Mouse (Mus musculus): ENCODE results near the gene Cep97. TPM values are rescaled to one million over a fixed set of nuclear protein-coding genes. Genes with fewer than 3 reads are reported as not detected.
"Not testable (repeated sequence)": the region's sequence is repeated elsewhere in the genome, so short reads cannot be mapped to it uniquely, and the experiment has no call there.

Gene Cep97
- polyA plus RNA-seq, 1 experiment from 2014 or later, result 19.6 TPM

DNA sequence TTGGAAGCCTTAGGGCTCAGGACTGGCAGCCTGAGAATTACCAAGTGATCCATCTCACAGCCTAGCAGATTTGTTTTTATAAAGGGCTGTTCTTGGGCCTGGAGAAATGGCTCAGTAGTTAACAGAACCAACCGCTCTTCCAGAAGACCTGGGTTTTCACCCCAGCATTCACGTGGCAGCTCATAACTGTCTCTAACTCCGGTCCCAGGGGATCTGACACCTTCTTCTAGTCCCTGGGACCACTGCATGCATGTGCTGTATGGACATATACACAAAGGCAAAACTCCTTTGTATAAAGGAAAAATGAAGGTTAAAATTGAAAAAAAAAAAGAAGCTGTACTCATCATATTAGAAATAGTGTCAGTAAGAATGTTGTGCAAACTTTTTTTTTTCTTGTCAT, 15.8 kb upstream of the Cep97 start:
- 68% methylated on average over 3 of the region's 3 CpGs for WGBS
- Histone ChIP-seq H3K36me3 (ENCODE audit: control insufficient read depth, insufficient read depth, low read length) (no peaks in the 10 kb centered on the region), H3K9ac (ENCODE audit: low read length) (no peak overlapping the region), H3K4me2 (ENCODE audit: low read depth) (no peak overlapping the region), H3K4me1 (ENCODE audit: control insufficient read depth, insufficient read depth, low read length) (no peaks in the 10 kb centered on the region), H3K4me3 (ENCODE audit: low read depth, low read length) (no peak overlapping the region), H3K27me3 (ENCODE audit: control insufficient read depth, insufficient read depth, low read length) (no peaks in the 10 kb centered on the region), H3K9me3 (ENCODE audit: control insufficient read depth, low read length) (no peaks in the 10 kb centered on the region), H3K27ac (ENCODE audit: low read depth, low read length) (no peak overlapping the region)
- ATAC-seq (ENCODE audit: insufficient read depth, low FRiP score, low TSS enrichment) (no peak), DNase-seq (ENCODE audit: low spot score) (no peak)

- H3K9ac ChIP-seq (ENCODE audit: low read length), result no peak overlapping the region
- no peaks in the 10 kb centered on the region for H3K36me3 ChIP-seq (ENCODE audit: control insufficient read depth, insufficient read depth, low read length)
- no peaks in the 10 kb centered on the region for H3K4me1 ChIP-seq (ENCODE audit: control insufficient read depth, insufficient read depth, low read length)
- WGBS, result 81% methylated on average over 7 of the region's 7 CpGs
- H3K27ac ChIP-seq (ENCODE audit: low read depth, low read length), result no peak overlapping the region
- H3K9me3 ChIP-seq (ENCODE audit: control insufficient read depth, low read length), result no peaks in the 10 kb centered on the region
- ATAC-seq (ENCODE audit: insufficient read depth, low FRiP score, low TSS enrichment) (no peak), DNase-seq (ENCODE audit: low spot score) (no peak)
- H3K27me3 ChIP-seq (ENCODE audit: control insufficient read depth, insufficient read depth, low read length), result no peaks in the 10 kb centered on the region
- no peak overlapping the region for H3K4me2 ChIP-seq (ENCODE audit: low read depth)
- no peak overlapping the region for H3K4me3 ChIP-seq (ENCODE audit: low read depth, low read length)
These were observed 14.3 kb upstream of the Cep97 start for GRCm38 (mm10) chr16:55948963-55949362.

- H3K4me3 ChIP-seq (ENCODE audit: low read depth, low read length); H3K9me3 ChIP-seq (ENCODE audit: control insufficient read depth, low read length); H3K27ac ChIP-seq (ENCODE audit: low read depth, low read length); H3K27me3 ChIP-seq (ENCODE audit: control insufficient read depth, insufficient read depth, low read length); H3K4me1 ChIP-seq (ENCODE audit: control insufficient read depth, insufficient read depth, low read length); H3K4me2 ChIP-seq (ENCODE audit: low read depth); H3K9ac ChIP-seq (ENCODE audit: low read length); H3K36me3 ChIP-seq (ENCODE audit: control insufficient read depth, insufficient read depth, low read length); ATAC-seq (ENCODE audit: insufficient read depth, low FRiP score, low TSS enrichment); DNase-seq (ENCODE audit: low spot score): not testable (repeated sequence)
- 85% methylated on average over 2 of the region's 2 CpGs for WGBS
These were observed 13.3 kb upstream of the Cep97 start for GRCm38 (mm10) chr16:55947876-55948410.

DNA sequence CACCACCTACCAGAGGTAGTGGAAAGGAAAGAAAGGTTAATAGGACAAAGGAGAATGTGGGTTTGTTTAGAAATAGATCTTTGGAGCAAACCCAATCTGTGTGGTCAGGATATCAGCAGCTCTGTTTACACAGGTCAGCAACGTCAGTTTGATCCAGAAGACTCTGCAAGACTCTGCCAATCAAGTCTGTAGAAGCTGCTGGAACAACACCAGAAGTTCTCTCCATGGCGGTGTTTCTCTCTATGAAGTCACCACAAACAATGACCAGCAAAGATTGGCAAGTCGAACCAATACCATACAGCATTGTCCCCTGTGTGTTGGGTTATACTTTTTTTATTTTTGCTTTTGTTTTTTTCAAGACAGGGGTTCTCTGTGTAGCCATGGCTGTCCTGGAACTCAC, 12.6 kb upstream of the Cep97 start:
- DNase-seq (ENCODE audit: low spot score), result no peak

DNA sequence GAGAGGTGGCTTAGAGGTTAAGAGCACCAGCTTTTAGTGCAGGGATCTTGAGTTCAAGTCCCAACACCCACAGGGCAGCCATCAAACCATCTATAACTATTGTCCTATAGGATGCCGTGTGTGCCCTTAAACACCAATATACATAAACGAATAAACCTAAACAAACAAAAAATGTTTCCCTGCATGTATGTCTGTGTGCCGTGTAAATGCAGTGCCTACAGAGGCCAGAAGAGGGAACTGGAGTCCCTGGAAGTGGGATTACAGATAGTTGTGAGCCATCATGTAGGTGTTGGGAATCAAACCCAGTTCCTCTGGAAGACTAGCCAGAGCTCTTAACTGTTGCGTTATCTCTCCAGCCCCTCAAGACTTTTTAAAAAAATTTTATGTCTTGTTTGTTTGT, 6.1 kb upstream of the Cep97 start:
- Histone ChIP-seq H3K27me3 (ENCODE audit: control insufficient read depth, insufficient read depth, low read length) (no peaks in the 10 kb centered on the region), H3K36me3 (ENCODE audit: control insufficient read depth, insufficient read depth, low read length) (no peaks in the 10 kb centered on the region), H3K27ac (ENCODE audit: low read depth, low read length) (no peak overlapping the region), H3K9ac (ENCODE audit: low read length) (no peak overlapping the region), H3K4me3 (ENCODE audit: low read depth, low read length) (no peak overlapping the region), H3K9me3 (ENCODE audit: control insufficient read depth, low read length) (no peaks in the 10 kb centered on the region), H3K4me1 (ENCODE audit: control insufficient read depth, insufficient read depth, low read length) (no peaks in the 10 kb centered on the region), H3K4me2 (ENCODE audit: low read depth) (no peak overlapping the region)
- ATAC-seq (ENCODE audit: insufficient read depth, low FRiP score, low TSS enrichment) (no peak), DNase-seq (ENCODE audit: low spot score) (no peak)
- WGBS, result 92% methylated on average over 4 of the region's 4 CpGs

More for the DNA sequence above, 12.6 kb upstream of the Cep97 start:
- Histone ChIP-seq H3K36me3 (ENCODE audit: control insufficient read depth, insufficient read depth, low read length) (no peaks in the 10 kb centered on the region), H3K27ac (ENCODE audit: low read depth, low read length) (no peak overlapping the region), H3K27me3 (ENCODE audit: control insufficient read depth, insufficient read depth, low read length) (no peaks in the 10 kb centered on the region), H3K4me3 (ENCODE audit: low read depth, low read length) (no peak overlapping the region), H3K9ac (ENCODE audit: low read length) (no peak overlapping the region), H3K9me3 (ENCODE audit: control insufficient read depth, low read length) (no peaks in the 10 kb centered on the region), H3K4me1 (ENCODE audit: control insufficient read depth, insufficient read depth, low read length) (no peaks in the 10 kb centered on the region), H3K4me2 (ENCODE audit: low read depth) (no peak overlapping the region)
- WGBS, result 87% methylated on average over 3 of the region's 3 CpGs
- no peak for ATAC-seq (ENCODE audit: insufficient read depth, low FRiP score, low TSS enrichment)

DNA sequence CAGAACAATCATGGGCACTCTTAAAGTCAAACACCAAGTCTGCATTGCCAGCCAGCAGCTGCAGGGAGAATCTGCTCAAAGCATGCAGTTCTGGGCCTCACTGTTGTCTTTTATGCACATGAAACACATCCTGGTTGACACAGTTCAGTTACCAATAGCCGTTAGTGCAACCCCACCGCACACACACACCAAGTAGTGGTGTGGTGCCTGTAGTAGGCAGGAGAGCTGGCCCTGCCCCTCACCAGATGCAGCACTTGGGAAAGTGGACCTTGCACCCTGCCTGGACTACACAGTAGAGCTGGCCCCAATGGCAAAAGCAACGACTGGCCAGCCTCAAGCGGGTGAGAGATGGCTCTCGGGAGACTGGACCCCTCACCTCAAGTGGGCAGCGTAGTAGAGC, 5.0 kb upstream of the Cep97 start:
- no peaks in the 10 kb centered on the region for H3K27me3 ChIP-seq (ENCODE audit: control insufficient read depth, insufficient read depth, low read length)

GRCm38 (mm10) chr16:55938761-55939160, 4.1 kb upstream of the Cep97 start:
- 91% methylated on average over 4 of the region's 4 CpGs for WGBS
- H3K9ac ChIP-seq (ENCODE audit: low read length), result no peak overlapping the region
- DNase-seq (ENCODE audit: low spot score), result no peak
- H3K4me3 ChIP-seq (ENCODE audit: low read depth, low read length), result no peak overlapping the region
- H3K9me3 ChIP-seq (ENCODE audit: control insufficient read depth, low read length), result no peaks in the 10 kb centered on the region
- no peaks in the 10 kb centered on the region for H3K27me3 ChIP-seq (ENCODE audit: control insufficient read depth, insufficient read depth, low read length)
- no peak overlapping the region for H3K27ac ChIP-seq (ENCODE audit: low read depth, low read length)
- no peak overlapping the region for H3K4me2 ChIP-seq (ENCODE audit: low read depth)
- no peak for ATAC-seq (ENCODE audit: insufficient read depth, low FRiP score, low TSS enrichment)
- no peaks in the 10 kb centered on the region for H3K4me1 ChIP-seq (ENCODE audit: control insufficient read depth, insufficient read depth, low read length)
- no peaks in the 10 kb centered on the region for H3K36me3 ChIP-seq (ENCODE audit: control insufficient read depth, insufficient read depth, low read length)

More for the DNA sequence above, 5.0 kb upstream of the Cep97 start:
- Histone ChIP-seq H3K9ac (ENCODE audit: low read length) (no peak overlapping the region), H3K36me3 (ENCODE audit: control insufficient read depth, insufficient read depth, low read length) (no peaks in the 10 kb centered on the region), H3K4me1 (ENCODE audit: control insufficient read depth, insufficient read depth, low read length) (no peaks in the 10 kb centered on the region), H3K9me3 (ENCODE audit: control insufficient read depth, low read length) (no peaks in the 10 kb centered on the region), H3K27ac (ENCODE audit: low read depth, low read length) (no peak overlapping the region), H3K4me2 (ENCODE audit: low read depth) (no peak overlapping the region), H3K4me3 (ENCODE audit: low read depth, low read length) (no peak overlapping the region)
- DNase-seq (ENCODE audit: low spot score) (no peak), ATAC-seq (ENCODE audit: insufficient read depth, low FRiP score, low TSS enrichment) (no peak)
- WGBS, result 87% methylated on average over 6 of the region's 6 CpGs

GRCm38 (mm10) chr16:55933681-55934343, 843 bp downstream of the Cep97 start:
- Histone ChIP-seq H3K27ac (ENCODE audit: low read depth, low read length) (peak overlapping the region; percentile 76), H3K9me3 (ENCODE audit: control insufficient read depth, low read length) (no peaks in the 10 kb centered on the region), H3K9ac (ENCODE audit: low read length) (peak overlapping the region; percentile 82), H3K4me2 (ENCODE audit: low read depth) (peak overlapping the region; percentile 76), H3K36me3 (ENCODE audit: control insufficient read depth, insufficient read depth, low read length) (no peaks in the 10 kb centered on the region; the same call in 1 of the 2 replicates), H3K4me1 (ENCODE audit: control insufficient read depth, insufficient read depth, low read length) (no peaks in the 10 kb centered on the region), H3K27me3 (ENCODE audit: control insufficient read depth, insufficient read depth, low read length) (no peaks in the 10 kb centered on the region), H3K4me3 (ENCODE audit: low read depth, low read length) (peak overlapping the region; percentile 72)
- ATAC-seq (ENCODE audit: insufficient read depth, low FRiP score, low TSS enrichment) (peak; percentile 56), DNase-seq (ENCODE audit: low spot score) (peak; percentile 56)
- 1% methylated on average over 32 of the region's 32 CpGs for WGBS

GRCm38 (mm10) chr16:55924010-55924409, 10.6 kb downstream of the Cep97 start:
- whole genome bisulfite sequencing, result 92% methylated on average over 4 of the region's 4 CpGs
- Histone ChIP-seq H3K27me3 (ENCODE audit: control insufficient read depth, insufficient read depth, low read length) (no peaks in the 10 kb centered on the region), H3K36me3 (ENCODE audit: control insufficient read depth, insufficient read depth, low read length) (peaks cover 5% of the 10 kb centered on the region), H3K9me3 (ENCODE audit: control insufficient read depth, low read length) (no peaks in the 10 kb centered on the region), H3K4me3 (ENCODE audit: low read depth, low read length) (no peak overlapping the region), H3K27ac (ENCODE audit: low read depth, low read length) (no peak overlapping the region), H3K9ac (ENCODE audit: low read length) (no peak overlapping the region), H3K4me2 (ENCODE audit: low read depth) (no peak overlapping the region), H3K4me1 (ENCODE audit: control insufficient read depth, insufficient read depth, low read length) (no peaks in the 10 kb centered on the region)
- DNase-seq (ENCODE audit: low spot score), result no peak
- no peak for ATAC-seq (ENCODE audit: insufficient read depth, low FRiP score, low TSS enrichment)

All from neural tube, embryonic 11.5 days (tissue).